Mouse (Mus musculus) heart, embryonic 13.5 days (tissue): ENCODE measurements around the gene Acot9. TPM values are rescaled to one million over a fixed set of nuclear protein-coding genes. Genes with fewer than 3 reads are reported as not detected.
A peak's percentile ranks its signal among the peaks of the same experiment; 100 is the strongest.

ENCODE experiments used
- ATAC-seq: fragments of 200-750 bp; cut with Nextera tagmentation; 2 replicates; pipeline ENCODE4 v1.8.0; 2017; ENCODE audit warnings: moderate TSS enrichment; ENCODE audit not compliant: insufficient number of reproducible peaks, low FRiP score, low TSS enrichment; ENCODE audit errors: extremely low read depth
- H3K27ac ChIP-seq: fragments of 300-500 bp; sonication (generic); replicated peaks from 2 replicates; pipeline ENCODE4 v1.5.1; 2015; ENCODE audit warnings: moderate library complexity, mild to moderate bottlenecking, inconsistent platforms
- H3K27me3 ChIP-seq: fragments of 300-500 bp; sonication (generic); replicated peaks from 2 replicates; pipeline ENCODE4 v1.6.1; 2015; ENCODE audit warnings: mild to moderate bottlenecking, inconsistent platforms
- H3K36me3 ChIP-seq: fragments of 300-500 bp; sonication (generic); 2 replicates; pipeline ENCODE4 v1.6.1; 2015; ENCODE audit warnings: mild to moderate bottlenecking, inconsistent platforms
- H3K4me1 ChIP-seq: fragments of 300-500 bp; sonication (generic); 2 replicates; pipeline ENCODE4 v1.6.1; 2015; ENCODE audit warnings: inconsistent platforms
- H3K4me2 ChIP-seq: fragments of 300-500 bp; sonication (generic); 2 replicates; pipeline ENCODE4 v1.6.1; 2015; ENCODE audit warnings: inconsistent platforms, mild to moderate bottlenecking, moderate library complexity
- H3K4me3 ChIP-seq: fragments of 300-500 bp; sonication (generic); 2 replicates; pipeline ENCODE4 v1.5.1; 2015; ENCODE audit warnings: moderate library complexity, mild to moderate bottlenecking, inconsistent platforms
- H3K9ac ChIP-seq: fragments of 300-500 bp; sonication (generic); 2 replicates; pipeline ENCODE4 v1.6.1; 2015; ENCODE audit warnings: inconsistent platforms, mild to moderate bottlenecking, moderate library complexity
- H3K9me3 ChIP-seq: fragments of 300-500 bp; sonication (generic); 2 replicates; pipeline ENCODE4 v1.6.1; 2016; ENCODE audit warnings: inconsistent platforms
- WGBS: fragments of 180-500 bp; shearing (Covaris S2); methylation state at CpG from one replicate; pipeline ENCODE4 v1.1.7; 2015; ENCODE audit warnings: mixed read lengths; 5-methylcytosine and 5-hydroxymethylcytosine counted together
- polyA plus RNA-seq: library from polyadenylated mRNA; unstranded; fragments of >200 nt; fragmentation: Nextera tagmentation; extraction: Ambion mirVana; gene quantifications from 2 replicates; pipeline ENCODE4 v1.2.1, GENCODE M21; 2015

The Acot9 gene
- 35.0 and 36.8 TPM in 2 replicates for polyA plus RNA-seq

DNA sequence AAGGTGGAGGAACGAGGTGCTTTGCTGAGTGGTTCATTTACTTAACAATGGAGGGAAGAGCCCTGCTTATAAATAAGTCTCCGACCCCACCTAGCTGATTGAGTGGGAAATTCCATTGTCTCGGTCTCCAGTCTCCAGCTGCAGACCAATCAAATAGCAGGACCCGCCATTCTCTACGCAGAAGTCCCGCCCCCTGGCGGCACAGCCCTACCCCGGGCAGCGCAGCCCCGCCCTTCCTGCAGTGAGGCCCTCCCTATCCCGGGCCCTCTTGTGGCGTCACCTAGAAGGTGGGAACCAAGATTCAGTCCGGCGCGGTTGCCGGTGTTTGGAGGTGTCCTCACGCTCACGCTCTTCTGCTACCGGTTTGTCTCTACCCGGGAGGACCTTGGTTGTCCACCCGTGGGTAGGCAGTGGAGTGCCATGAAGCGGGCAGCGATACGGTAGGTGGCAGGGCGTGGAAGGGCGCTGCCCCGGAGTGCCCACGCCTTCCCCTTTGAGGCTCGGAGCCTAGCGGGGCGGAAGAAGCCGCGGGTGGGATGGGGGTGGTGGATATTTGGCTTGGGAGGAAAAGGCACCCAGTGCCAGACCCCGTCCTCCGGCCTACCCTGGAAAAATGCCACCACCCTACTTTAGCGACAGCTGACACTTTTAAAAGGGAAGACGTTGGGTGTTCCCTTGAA lies at the start of gene Acot9:
TSS of gene Acot9 (plus strand) at position 209 of the 680 bp plus-strand sequence.
- H3K9me3 ChIP-seq = no peaks in the 10 kb centered on the region
- H3K27me3 ChIP-seq = no peaks in the 10 kb centered on the region
- peak within 1 kb of the TSS; percentile 70 for H3K4me3 ChIP-seq
- peak within 1 kb of the TSS; percentile 76 for H3K27ac ChIP-seq
- H3K4me2 ChIP-seq = peak within 1 kb of the TSS; percentile 64
- no peaks in the 10 kb centered on the region for H3K36me3 ChIP-seq
- peak within 1 kb of the TSS; percentile 82 for H3K9ac ChIP-seq
- H3K4me1 ChIP-seq = no peaks in the 10 kb centered on the region
- 17% methylated on average over 36 of the region's 37 CpGs for WGBS
- peak; percentile 98 for ATAC-seq

DNA sequence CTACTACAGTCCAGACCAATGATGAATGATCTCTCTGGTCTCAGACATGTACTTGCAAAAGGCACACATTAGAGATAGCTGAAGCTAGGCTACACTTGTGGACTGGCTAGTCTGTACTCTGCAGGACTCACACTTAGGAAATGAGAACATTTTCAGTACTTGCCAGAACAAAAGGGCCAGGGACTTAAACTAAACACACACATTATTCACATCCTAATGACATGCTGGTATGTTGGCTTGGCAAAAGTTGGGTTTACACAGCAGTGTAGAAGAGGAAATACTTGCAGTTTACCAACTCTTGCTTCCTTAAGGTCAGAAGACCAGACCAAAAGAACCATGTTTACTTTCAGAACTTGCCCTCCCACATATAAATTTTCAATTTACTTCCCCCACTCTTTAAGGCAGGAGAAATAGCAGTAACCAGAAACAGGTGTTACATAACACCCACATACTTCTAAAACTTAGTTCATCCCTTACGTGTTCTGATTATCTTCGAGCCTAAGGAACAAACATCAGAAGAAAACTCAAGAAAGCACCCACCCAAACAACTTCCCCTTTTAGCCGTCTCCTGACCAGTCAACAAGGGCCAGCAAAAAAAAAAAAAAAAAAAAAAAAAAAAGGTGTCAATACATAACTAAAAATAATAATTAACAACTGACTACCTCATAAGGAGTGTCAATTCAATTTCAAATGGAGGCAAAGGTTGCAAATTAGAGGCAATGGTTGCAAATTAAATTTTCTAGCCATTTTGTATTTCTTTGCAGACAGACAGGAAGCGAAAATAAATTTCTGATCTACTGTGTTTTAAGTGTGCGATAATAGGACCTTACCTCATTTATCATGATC lies 47.7 kb upstream of the Acot9 start:
- Histone ChIP-seq H3K9ac (no peak overlapping the region), H3K4me2 (peak overlapping the region; percentile 68), H3K4me1 (no peaks in the 10 kb centered on the region), H3K9me3 (no peaks in the 10 kb centered on the region), H3K27me3 (no peaks in the 10 kb centered on the region), H3K36me3 (peaks cover 4% of the 10 kb centered on the region; the same call in 1 of the 2 replicates), H3K27ac (no peak overlapping the region), H3K4me3 (peak overlapping the region; percentile 65)
- 77% methylated on average over 5 of the region's 5 CpGs for WGBS
- no peak for ATAC-seq

DNA sequence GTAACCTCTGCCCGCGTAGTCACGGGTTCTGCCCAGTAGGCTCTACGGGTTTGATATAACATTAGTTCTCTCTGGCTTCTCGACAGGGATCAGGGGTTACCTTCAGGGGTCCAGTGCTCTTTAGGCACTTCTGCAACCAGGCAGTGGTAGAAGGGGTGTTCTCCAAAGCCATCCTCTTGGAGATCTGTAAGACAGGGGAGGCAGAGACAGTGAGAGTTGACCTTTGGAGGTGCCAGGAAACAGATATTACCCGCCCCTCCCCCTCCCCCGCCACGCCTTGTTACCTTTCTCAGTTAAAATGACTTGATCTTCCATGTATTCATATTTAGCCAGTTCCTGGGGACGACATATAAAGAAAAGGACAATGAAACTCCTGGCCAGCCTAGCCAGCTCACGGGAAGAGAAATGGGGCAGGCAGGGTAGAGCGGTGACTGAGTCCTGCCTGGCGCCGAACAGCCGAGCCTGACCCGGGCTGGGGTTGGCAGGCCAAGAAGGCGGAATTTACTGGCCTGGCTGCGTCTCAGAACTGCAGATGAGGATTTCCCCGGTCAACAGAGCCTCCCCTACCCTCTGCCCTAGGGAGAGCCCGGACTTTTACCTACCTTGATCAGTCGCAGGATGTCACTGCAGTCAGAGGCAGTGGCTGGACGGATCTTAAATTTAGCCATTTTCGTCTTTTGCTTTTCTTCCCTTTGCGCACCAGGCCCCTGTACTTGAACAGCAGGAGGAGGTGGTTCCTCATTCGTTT lies 46.6 kb upstream of the Acot9 start:
- ATAC-seq = 0 out of 2 replicates have a peak, but pooled peaks have one; percentile 27
- peak overlapping the region; percentile 85 for H3K9ac ChIP-seq
- peak overlapping the region; percentile 65 for H3K4me3 ChIP-seq
- H3K27ac ChIP-seq = peak overlapping the region; percentile 71
- H3K36me3 ChIP-seq = peaks cover 4% of the 10 kb centered on the region; the same call in 1 of the 2 replicates
- no peaks in the 10 kb centered on the region for H3K9me3 ChIP-seq
- no peaks in the 10 kb centered on the region for H3K27me3 ChIP-seq
- 20% methylated on average over 23 of the region's 24 CpGs for WGBS
- no peaks in the 10 kb centered on the region for H3K4me1 ChIP-seq
- H3K4me2 ChIP-seq = peak overlapping the region; percentile 68

DNA sequence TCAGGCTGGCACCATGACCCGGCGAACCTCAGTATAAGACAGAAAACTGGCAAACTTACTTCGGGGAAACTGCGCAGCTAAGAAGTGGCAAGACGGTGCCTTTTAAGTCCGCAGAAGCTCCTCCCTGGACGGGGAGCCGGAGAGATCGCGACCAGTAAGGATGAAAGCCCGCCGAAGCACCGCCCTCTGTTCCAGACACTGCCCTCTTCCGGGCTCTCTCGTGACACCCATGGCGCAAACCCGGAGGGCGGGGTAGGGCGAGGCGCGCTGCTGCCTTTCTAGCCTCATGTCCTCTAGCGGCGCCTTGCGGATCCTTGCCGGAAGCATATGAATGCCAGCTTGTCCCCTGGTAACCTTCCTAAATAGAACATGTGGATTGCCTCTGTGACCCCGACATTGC lies 46.0 kb upstream of the Acot9 start, which contains the start of gene Sat1:
TSS of gene Sat1 (minus strand) at position 179 of the 400 bp plus-strand sequence.
- Histone ChIP-seq H3K4me2 (peak within 1 kb of the TSS; percentile 68), H3K36me3 (peaks cover 4% of the 10 kb centered on the region; the same call in 1 of the 2 replicates), H3K27ac (peak within 1 kb of the TSS; percentile 71), H3K9me3 (no peaks in the 10 kb centered on the region), H3K4me1 (no peaks in the 10 kb centered on the region), H3K4me3 (peak within 1 kb of the TSS; percentile 65), H3K9ac (peak within 1 kb of the TSS; percentile 85), H3K27me3 (no peaks in the 10 kb centered on the region)
- WGBS = 6% methylated on average over 26 of the region's 26 CpGs
- ATAC-seq = peak; percentile 87

DNA sequence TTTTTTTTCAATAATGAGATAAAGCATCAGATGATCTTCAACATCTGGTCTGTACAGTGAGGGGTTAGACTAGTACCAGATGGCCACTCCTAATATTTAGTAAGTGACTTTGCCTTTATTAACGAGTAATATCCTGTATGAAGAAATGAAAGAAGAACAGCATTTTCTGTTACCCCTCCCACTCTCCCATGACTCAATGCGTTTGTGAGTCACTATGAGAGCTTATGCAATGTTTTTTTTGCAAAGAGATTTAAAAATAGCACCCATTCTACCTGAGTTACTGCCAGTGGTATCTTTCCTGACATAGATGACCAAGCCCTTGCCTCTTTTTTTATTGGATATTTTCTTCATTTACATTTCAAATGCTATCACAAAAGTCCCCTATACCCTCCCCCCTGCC lies 44.0 kb upstream of the Acot9 start:
- Histone ChIP-seq H3K9ac (no peak overlapping the region), H3K4me3 (no peak overlapping the region), H3K4me1 (no peaks in the 10 kb centered on the region), H3K27me3 (no peaks in the 10 kb centered on the region), H3K9me3 (no peaks in the 10 kb centered on the region), H3K36me3 (peaks cover 4% of the 10 kb centered on the region; the same call in 1 of the 2 replicates), H3K27ac (no peak overlapping the region), H3K4me2 (no peak overlapping the region)
- WGBS = 63% methylated on average over 2 of the region's 2 CpGs
- no peak for ATAC-seq

DNA sequence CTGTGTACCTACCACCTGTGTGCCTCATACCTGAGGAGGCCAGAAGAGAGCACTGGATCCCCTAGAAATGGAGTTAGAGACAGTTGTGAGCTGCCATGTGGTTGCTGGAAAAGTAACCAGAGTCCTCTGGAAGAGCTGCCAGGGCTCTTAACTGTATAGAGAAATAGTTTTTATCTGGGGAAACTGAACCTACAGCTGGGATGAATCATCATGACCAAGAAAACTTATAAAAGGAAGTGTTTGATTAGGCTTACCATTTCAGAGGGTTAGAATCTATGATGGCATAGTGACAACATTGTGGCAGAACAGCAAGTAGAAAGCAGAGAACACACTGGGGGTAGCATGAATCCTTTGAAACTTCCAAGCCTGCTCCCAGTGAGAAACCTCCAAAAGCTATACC lies 5.4 kb upstream of the Acot9 start:
- H3K4me1 ChIP-seq = no peaks in the 10 kb centered on the region
- no peaks in the 10 kb centered on the region for H3K9me3 ChIP-seq
- no peak overlapping the region for H3K4me2 ChIP-seq
- H3K27me3 ChIP-seq = no peaks in the 10 kb centered on the region
- ATAC-seq = no peak
- H3K36me3 ChIP-seq = no peaks in the 10 kb centered on the region
- no peak overlapping the region for H3K9ac ChIP-seq
- no peak overlapping the region for H3K4me3 ChIP-seq
- H3K27ac ChIP-seq = no peak overlapping the region

DNA sequence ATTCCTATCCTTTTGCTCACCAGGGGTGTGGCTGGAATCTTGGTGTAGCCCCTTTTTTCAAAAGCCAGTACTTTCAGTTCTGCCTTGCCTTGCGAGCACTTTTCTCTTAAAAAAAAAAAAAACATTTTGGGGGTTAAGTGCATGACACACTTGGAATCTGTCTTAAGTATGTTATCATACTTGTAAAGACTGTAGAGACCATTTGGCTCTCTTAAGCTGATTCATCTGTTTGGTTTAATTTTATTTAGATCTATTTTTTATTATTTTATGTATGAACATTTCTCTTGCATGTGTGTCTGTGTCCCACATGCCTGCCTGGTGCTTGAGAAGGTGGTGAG lies 641 bp downstream of the Acot9 start:
- no peaks in the 10 kb centered on the region for H3K4me1 ChIP-seq

DNA sequence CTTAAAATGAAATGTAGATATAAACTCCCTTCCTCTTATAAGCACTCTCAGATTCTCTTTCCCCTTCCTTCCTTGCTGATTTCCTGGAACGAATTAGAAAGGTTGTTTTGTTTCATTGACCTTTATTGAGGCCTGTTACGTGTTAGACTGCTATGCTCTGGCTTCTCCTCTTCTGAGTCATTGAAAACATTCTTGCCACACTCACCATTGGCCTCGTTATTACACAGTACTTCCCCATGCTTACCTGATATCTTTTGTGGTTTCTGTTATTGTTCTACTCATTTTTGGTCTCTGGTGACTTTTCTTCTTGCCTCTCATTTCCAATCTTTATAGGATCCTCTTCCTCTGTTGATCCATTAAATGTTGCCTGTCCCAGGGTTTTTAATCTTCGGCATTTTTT lies 16.2 kb downstream of the Acot9 start:
- Histone ChIP-seq H3K36me3 (peaks cover 34% of the 10 kb centered on the region), H3K9ac (no peak overlapping the region), H3K9me3 (no peaks in the 10 kb centered on the region), H3K27ac (no peak overlapping the region), H3K4me2 (no peak overlapping the region), H3K27me3 (no peaks in the 10 kb centered on the region), H3K4me3 (no peak overlapping the region), H3K4me1 (no peaks in the 10 kb centered on the region)
- WGBS = 79% methylated on average over 4 of the region's 4 CpGs
- no peak for ATAC-seq

More for the DNA sequence above, 641 bp downstream of the Acot9 start:
- Histone ChIP-seq H3K36me3 (no peaks in the 10 kb centered on the region), H3K4me2 (peak overlapping the region; percentile 64), H3K9me3 (no peaks in the 10 kb centered on the region), H3K27ac (0 out of 2 replicates have a peak overlapping the region, but pooled peaks have one; percentile 76), H3K4me3 (peak overlapping the region; percentile 70), H3K9ac (peak overlapping the region; percentile 82), H3K27me3 (no peaks in the 10 kb centered on the region)
- no peak for ATAC-seq
- WGBS = 5% methylated on average over 1 of the region's 1 CpGs

DNA sequence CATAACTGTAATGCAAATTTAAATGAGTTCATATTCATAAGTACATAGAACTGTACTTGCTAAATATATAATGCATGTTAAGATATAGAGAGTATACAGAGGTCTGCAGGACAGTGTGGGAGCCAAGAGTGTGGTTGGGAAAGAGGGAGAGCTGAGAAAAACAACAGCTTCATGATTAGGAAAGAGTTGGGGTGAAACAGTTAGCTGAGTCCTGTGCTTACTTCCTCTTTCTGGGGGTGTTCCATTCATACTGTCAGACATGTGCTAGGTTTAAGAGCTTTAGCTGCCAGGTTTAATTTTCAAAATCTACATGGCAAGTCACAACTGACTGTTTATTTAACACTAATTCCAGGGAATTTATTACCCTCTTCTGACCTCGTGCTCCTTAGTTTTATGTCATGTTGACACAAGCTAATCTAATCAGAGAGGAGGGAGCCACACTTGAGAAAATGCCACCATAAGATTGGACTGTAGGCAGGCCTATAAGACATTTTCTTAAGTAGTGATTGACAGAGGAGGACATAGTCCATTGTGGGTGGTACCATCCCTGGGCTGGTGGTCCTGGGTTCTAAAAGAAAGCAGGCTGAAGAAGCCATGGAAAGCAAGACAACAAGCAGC lies 18.3 kb downstream of the Acot9 start:
- 28% methylated on average over 1 of the region's 1 CpGs for WGBS
- no peak for ATAC-seq
- Histone ChIP-seq H3K4me2 (no peak overlapping the region), H3K27ac (no peak overlapping the region), H3K9ac (no peak overlapping the region), H3K4me3 (no peak overlapping the region), H3K36me3 (peaks cover 19% of the 10 kb centered on the region), H3K9me3 (no peaks in the 10 kb centered on the region), H3K4me1 (no peaks in the 10 kb centered on the region), H3K27me3 (no peaks in the 10 kb centered on the region)

DNA sequence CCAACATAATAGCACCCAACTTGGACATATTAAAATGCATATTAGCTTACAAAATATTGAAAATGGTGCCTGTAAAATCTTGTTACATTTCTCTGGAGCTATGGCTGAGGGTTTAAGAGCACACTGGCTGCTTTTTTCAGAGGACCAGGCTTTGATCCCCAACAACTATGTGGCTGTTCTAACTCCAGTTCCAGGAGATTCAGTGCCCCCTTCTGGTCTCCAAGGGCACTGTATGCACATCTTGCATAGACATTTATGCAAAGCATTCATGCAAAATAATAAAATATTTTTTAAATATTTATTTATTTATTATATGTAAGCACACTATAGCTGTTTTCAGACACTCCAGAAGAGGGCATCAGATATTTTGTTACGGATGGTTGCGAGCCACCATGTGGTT lies 44.1 kb downstream of the Acot9 start:
- no peak overlapping the region for H3K27ac ChIP-seq
- H3K4me2 ChIP-seq = no peak overlapping the region
- no peak for ATAC-seq
- H3K36me3 ChIP-seq = peaks cover 8% of the 10 kb centered on the region; the same call in 1 of the 2 replicates
- WGBS = 97% methylated on average over 2 of the region's 2 CpGs
- no peaks in the 10 kb centered on the region for H3K27me3 ChIP-seq
- H3K9ac ChIP-seq = no peak overlapping the region
- no peaks in the 10 kb centered on the region for H3K4me1 ChIP-seq
- H3K9me3 ChIP-seq = no peaks in the 10 kb centered on the region
- H3K4me3 ChIP-seq = no peak overlapping the region

DNA sequence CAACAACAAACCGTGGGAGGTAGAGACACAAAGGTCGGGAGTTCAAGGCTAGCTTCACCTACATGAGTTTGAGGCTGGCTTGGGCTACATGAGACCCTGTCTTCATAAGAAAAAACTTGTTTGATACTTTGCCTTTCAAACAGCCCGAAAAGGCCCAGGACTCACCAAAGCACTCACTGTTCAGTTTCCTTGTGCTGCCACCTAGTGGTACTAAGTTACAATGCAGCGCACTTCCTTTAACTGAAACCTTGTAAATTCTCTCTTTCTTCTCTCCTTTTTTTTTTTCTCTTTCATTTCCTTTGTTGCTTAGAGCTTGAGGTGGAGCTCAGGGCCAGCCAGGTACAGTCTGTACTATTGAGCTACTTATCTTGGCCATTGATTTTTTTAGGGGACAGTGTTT lies 55.8 kb downstream of the Acot9 start:
- peaks cover 3% of the 10 kb centered on the region; the same call in 1 of the 2 replicates for H3K36me3 ChIP-seq
- ATAC-seq = no peak
- H3K4me2 ChIP-seq = no peak overlapping the region
- H3K4me3 ChIP-seq = no peak overlapping the region
- no peaks in the 10 kb centered on the region for H3K9me3 ChIP-seq
- H3K9ac ChIP-seq = no peak overlapping the region
- no peaks in the 10 kb centered on the region for H3K4me1 ChIP-seq
- H3K27me3 ChIP-seq = no peaks in the 10 kb centered on the region
- no peak overlapping the region for H3K27ac ChIP-seq
- WGBS = 42% methylated on average over 4 of the region's 4 CpGs
